Mouse (Mus musculus) brain, embryonic 14.5 days (tissue): Measurements from ENCODE around the gene Pax5.

Experiments
- CTCF ChIP-seq: fragments of 200-500 bp; IDR thresholded peaks from 2 replicates; pipeline ENCODE4 v1.5.1; 2012; ENCODE audit warnings: inconsistent platforms, mild to moderate bottlenecking, moderate library complexity, borderline replicate concordance; ENCODE audit not compliant: insufficient read depth, insufficient read length; ENCODE audit errors: extremely low read depth
- POLR2A ChIP-seq: fragments of 200-500 bp; IDR thresholded peaks from 2 replicates; pipeline ENCODE4 v1.6.1; 2012; ENCODE audit warnings: mild to moderate bottlenecking, inconsistent platforms, borderline replicate concordance; ENCODE audit not compliant: poor library complexity, insufficient read depth, insufficient read length, severe bottlenecking; ENCODE audit errors: extremely low read depth

DNA sequence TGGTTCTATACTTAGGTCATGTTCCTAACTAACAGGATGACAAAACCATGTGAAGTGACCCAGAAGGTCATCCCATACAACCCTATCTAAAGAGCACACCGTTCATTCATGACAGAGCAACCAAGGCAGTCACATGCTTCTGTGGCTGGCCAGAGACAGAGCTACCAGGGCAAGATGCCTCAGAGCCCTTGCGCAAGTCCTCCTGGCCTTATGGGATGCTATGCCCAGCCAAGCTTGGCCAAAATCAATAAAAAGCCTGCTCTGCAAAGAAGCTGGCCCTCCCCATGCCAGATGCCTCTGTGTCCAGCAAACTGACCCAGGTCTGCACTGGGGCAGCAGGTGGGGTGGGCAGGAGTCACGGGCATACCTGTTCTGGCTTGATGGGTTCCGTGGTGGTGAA lies 65.1 kb downstream of the Pax5 start:
- no peak for TF ChIP-seq CTCF
- no peak for TF ChIP-seq POLR2A
